Mouse (Mus musculus): ENCODE measurements around the gene Tenm2. TPM values are rescaled to one million over a fixed set of nuclear protein-coding genes. Genes with fewer than 3 reads are reported as not detected.

The Tenm2 gene
- polyA plus RNA-seq, 1 experiment from 2014 or later = 1.4 TPM

DNA sequence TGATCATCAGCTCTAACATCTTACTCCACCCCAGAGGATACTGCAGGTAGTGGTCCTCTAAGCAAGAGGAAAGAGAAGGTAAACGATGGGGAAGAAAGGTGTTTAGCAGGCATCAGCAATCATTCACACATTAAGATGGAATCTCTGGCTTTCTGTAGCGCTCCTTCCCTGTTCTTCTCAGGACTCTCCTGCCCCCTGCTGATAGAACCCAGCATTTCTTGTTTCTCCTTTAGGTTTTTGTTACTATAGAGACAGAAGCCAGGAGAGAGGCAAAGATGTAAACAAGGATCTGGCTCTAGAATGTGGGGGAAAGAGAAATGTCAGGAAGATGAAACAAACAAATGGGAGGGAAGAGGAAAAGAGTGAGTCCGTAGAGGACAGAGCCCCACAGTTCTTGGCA is 49.6 kb downstream of the Tenm2 start:
- Histone ChIP-seq H3K27me3 (replicated peaks) (no peaks in the 10 kb centered on the region), H3K27ac (ENCODE audit: poor library complexity, severe bottlenecking) (no peak overlapping the region), H3K9ac (no peak overlapping the region), H3K4me2 (no peak overlapping the region), H3K4me1 (replicated peaks) (no peaks in the 10 kb centered on the region), H3K36me3 (no peaks in the 10 kb centered on the region), H3K4me3 (no peak overlapping the region), H3K9me3 (replicated peaks) (no peaks in the 10 kb centered on the region)
- whole genome bisulfite sequencing = 7% methylated on average over 3 of the region's 3 CpGs
- ATAC-seq (ENCODE audit: insufficient number of reproducible peaks, low FRiP score) = no peak

DNA sequence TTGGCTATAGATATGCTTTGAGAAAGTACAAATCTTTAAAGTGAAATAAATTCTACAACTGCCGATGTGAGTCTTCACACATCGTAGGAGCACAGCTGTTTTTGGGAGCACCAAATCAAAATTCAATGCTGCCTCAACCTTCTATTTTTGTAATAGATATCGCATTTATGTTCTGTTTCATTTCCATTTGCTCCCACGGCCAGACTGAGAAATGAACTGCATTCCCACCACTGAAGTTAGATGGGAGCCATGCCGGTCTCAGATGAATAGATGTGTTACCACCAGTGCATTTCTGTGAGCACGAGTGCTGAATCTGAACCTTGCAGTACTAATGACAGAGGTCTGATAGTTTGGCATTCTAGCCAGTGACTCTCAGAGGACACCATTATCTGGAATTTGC is 58.3 kb downstream of the Tenm2 start:
- H3K4me1 ChIP-seq (replicated peaks) = no peaks in the 10 kb centered on the region
- 81% methylated on average over 6 of the region's 6 CpGs for WGBS
- H3K27me3 ChIP-seq (replicated peaks) = no peaks in the 10 kb centered on the region
- ATAC-seq (ENCODE audit: insufficient number of reproducible peaks, low FRiP score) = no peak
- H3K9me3 ChIP-seq (replicated peaks) = no peaks in the 10 kb centered on the region
- H3K9ac ChIP-seq = no peak overlapping the region
- H3K36me3 ChIP-seq = no peaks in the 10 kb centered on the region
- H3K4me3 ChIP-seq = no peak overlapping the region
- no peak overlapping the region for H3K4me2 ChIP-seq
- no peak overlapping the region for H3K27ac ChIP-seq (ENCODE audit: poor library complexity, severe bottlenecking)

DNA sequence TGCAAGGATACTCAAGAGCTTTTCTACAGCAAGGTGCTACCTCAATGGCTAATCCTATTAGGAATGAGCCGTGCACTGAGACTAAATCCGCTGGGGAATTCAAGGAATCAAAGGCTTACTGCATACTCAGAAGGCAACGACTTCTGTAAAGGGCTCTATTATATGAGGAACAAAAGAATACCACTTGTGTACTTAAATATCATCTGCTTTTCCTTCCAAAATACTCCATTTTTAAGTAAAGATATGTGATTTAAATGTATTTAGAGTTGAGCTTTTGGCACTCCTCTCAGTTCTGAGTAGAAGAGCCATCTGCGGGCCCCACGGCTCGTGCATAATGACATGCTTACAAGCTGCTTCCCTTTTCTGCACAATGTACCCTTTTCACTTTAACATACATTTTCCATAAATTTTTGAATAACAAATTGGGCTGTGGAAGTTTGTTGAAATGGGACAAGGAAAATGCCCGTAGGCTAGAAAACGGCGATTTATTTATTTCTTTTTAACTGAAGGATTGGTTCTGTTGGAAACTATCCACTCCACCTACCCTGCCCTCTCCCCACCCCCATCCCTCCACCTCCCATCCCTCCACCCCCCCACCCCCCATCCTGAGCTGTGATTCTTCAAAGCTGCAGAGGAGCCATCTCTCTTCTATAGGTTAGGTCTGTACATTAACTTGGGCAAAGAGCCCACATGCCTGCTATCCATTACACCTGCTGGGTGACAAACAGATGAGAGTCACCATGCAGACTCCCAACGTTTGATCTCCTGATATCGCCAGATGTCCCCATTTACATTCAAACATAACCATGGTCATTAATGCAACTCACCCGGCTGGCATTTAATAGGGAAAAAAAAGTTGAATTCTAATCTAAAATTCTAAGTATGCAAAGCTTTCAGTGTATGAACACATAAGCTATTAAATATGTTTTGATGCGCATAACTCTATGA is 81.6 kb downstream of the Tenm2 start:
- Histone ChIP-seq H3K27ac (ENCODE audit: poor library complexity, severe bottlenecking) (no peak overlapping the region), H3K27me3 (replicated peaks) (no peaks in the 10 kb centered on the region), H3K4me2 (no peak overlapping the region), H3K36me3 (no peaks in the 10 kb centered on the region), H3K9me3 (replicated peaks) (no peaks in the 10 kb centered on the region), H3K4me1 (replicated peaks) (no peaks in the 10 kb centered on the region), H3K9ac (no peak overlapping the region), H3K4me3 (no peak overlapping the region)
- WGBS = 55% methylated on average over 13 of the region's 13 CpGs
- no peak for ATAC-seq (ENCODE audit: insufficient number of reproducible peaks, low FRiP score)

DNA sequence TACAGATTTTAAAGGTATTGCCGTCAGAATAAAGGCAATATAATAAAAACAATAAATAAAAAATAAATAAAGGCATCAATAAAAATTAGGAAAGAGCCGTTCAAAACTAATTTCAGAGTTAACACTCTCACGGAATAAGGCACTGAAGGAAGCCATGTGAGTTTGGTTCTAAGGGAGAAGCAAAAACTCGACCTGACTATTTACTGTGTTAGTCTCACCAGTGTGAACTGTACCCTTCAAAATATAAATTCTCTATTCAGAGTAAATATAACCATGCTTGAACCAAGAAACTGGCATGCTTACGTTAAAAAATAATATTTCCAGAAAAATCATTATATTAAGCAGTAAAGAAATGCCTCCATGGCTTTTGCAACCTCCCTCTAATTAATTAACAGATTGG is 82.4 kb downstream of the Tenm2 start:
- WGBS = 66% methylated on average over 5 of the region's 5 CpGs
- no peak for ATAC-seq (ENCODE audit: insufficient number of reproducible peaks, low FRiP score)
- Histone ChIP-seq H3K9me3 (replicated peaks) (no peaks in the 10 kb centered on the region), H3K27me3 (replicated peaks) (no peaks in the 10 kb centered on the region), H3K4me2 (no peak overlapping the region), H3K9ac (no peak overlapping the region), H3K4me3 (no peak overlapping the region), H3K4me1 (replicated peaks) (no peaks in the 10 kb centered on the region), H3K36me3 (no peaks in the 10 kb centered on the region), H3K27ac (ENCODE audit: poor library complexity, severe bottlenecking) (no peak overlapping the region)

DNA sequence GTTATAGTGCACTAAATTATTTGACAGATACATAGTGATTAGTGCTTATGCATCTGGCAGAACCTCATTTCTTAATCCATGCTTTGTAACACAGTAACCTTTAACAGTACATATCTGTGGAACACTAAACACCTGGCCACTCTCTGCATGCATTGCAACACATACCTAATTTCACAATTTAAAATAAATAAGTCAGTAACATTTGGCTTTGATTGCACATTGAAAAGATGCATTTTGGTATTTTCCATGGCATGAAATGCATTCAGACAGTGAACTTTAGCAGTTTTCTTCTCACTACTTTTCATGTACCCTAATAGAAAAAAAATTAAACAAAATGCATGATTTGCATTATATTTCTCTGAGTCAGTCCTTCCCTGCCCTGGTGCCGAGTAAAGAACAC is 85.8 kb downstream of the Tenm2 start:
- no peak for ATAC-seq (ENCODE audit: insufficient number of reproducible peaks, low FRiP score)
- no peaks in the 10 kb centered on the region for H3K4me1 ChIP-seq (replicated peaks)
- 66% methylated on average over 1 of the region's 1 CpGs for WGBS
- H3K36me3 ChIP-seq = no peaks in the 10 kb centered on the region
- H3K27ac ChIP-seq (ENCODE audit: poor library complexity, severe bottlenecking) = no peak overlapping the region
- no peaks in the 10 kb centered on the region for H3K9me3 ChIP-seq (replicated peaks)
- no peak overlapping the region for H3K9ac ChIP-seq
- H3K4me2 ChIP-seq = no peak overlapping the region
- no peak overlapping the region for H3K4me3 ChIP-seq
- H3K27me3 ChIP-seq (replicated peaks) = no peaks in the 10 kb centered on the region

DNA sequence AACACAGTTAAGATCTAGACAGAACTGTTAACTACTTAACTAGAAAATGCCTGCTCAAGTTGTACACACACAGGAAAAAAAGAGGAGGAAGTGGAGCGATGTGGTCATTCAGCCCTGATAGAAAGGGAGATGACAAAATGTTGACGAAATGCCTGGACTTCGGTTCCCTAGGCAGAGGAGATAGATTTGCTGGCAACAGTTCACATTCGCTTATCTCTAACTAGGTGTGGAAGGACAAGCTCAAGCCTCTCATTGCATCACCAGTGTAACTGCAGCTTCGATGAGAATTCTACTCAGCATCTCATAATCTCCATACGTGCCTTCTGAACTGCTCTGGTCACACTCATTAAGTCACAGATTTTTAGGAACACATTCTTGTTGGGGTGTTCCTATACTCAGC is 91.8 kb downstream of the Tenm2 start:
- H3K27me3 ChIP-seq (replicated peaks) = no peaks in the 10 kb centered on the region
- ATAC-seq (ENCODE audit: insufficient number of reproducible peaks, low FRiP score) = peak; percentile 59
- peak overlapping the region; percentile 62; the same call in 1 of the 2 replicates for H3K27ac ChIP-seq (ENCODE audit: poor library complexity, severe bottlenecking)
- H3K4me1 ChIP-seq (replicated peaks) = peaks cover 18% of the 10 kb centered on the region
- no peak overlapping the region for H3K9ac ChIP-seq
- 10% methylated on average over 6 of the region's 6 CpGs for WGBS
- H3K36me3 ChIP-seq = no peaks in the 10 kb centered on the region
- H3K9me3 ChIP-seq (replicated peaks) = no peaks in the 10 kb centered on the region
- H3K4me2 ChIP-seq = peak overlapping the region; percentile 32
- no peak overlapping the region for H3K4me3 ChIP-seq

DNA sequence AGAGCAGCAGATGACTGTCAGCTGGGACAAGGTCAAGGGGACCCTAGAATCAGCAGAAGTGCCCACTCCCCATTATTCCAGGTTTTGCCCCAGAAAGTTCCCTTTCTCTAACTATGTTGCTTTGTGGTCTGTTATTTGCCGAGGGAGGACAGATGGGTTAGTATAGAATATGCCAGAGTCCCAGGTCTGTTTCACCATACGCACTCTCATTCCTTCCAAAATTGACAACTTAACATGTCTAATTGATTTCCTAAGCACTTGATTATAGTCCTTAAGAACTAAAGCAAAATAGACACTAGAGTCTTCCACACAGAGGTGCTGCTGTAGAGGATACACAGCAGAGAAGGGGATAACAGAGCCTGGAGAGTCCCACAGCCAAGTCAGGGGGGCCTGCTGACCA is 92.3 kb downstream of the Tenm2 start:
- ATAC-seq (ENCODE audit: insufficient number of reproducible peaks, low FRiP score) = no peak
- Histone ChIP-seq H3K36me3 (no peaks in the 10 kb centered on the region), H3K4me2 (peak overlapping the region; percentile 32), H3K4me1 (replicated peaks) (peaks cover 18% of the 10 kb centered on the region), H3K9ac (no peak overlapping the region), H3K9me3 (replicated peaks) (no peaks in the 10 kb centered on the region), H3K27me3 (replicated peaks) (no peaks in the 10 kb centered on the region), H3K4me3 (no peak overlapping the region), H3K27ac (ENCODE audit: poor library complexity, severe bottlenecking) (peak overlapping the region; percentile 62; the same call in 1 of the 2 replicates)
- WGBS = 57% methylated on average over 2 of the region's 2 CpGs

DNA sequence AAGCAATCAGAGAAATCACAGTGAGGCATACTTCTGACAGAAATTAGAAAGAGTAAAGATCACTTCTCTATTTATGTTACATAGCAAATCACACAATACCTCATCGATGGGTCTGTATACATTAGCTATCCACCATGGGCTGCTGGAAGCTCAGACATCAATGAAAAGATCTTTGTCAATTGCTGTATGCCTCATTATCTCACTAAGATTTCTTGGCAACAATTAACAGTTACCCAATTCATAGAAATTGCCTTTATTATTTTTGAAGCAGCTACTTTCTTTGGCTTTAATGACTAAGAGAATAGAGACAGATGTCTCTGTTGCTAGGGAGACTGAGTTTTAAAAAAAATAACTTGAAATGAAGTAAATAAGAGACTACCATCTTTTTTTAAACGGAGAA is 106.9 kb downstream of the Tenm2 start:
- 76% methylated on average over 2 of the region's 2 CpGs for WGBS
- Histone ChIP-seq H3K27me3 (replicated peaks) (no peaks in the 10 kb centered on the region), H3K9me3 (replicated peaks) (no peaks in the 10 kb centered on the region), H3K4me2 (no peak overlapping the region), H3K36me3 (no peaks in the 10 kb centered on the region), H3K4me3 (no peak overlapping the region), H3K9ac (no peak overlapping the region), H3K27ac (ENCODE audit: poor library complexity, severe bottlenecking) (no peak overlapping the region), H3K4me1 (replicated peaks) (no peaks in the 10 kb centered on the region)
- ATAC-seq (ENCODE audit: insufficient number of reproducible peaks, low FRiP score) = no peak

DNA sequence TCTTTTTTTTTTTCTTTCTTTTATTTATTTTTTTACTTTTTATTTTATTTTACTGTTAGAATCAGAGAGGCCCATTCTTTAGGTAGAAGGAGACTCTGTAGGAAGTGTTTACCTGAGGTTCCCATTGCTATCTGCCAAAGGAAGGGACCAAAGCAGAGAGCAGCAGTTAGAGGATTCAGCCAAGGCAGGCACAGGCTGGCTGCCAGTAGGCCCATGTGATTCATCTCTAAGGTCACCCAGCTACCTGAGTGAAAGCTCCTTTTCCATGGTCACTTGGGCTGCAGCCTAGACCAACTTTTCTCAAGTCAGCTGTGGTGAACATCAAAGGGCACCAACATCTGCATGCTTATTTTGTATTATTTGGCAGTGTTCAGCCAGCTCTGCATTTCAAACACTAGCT is 117.7 kb downstream of the Tenm2 start:
- Histone ChIP-seq H3K36me3 (no peaks in the 10 kb centered on the region), H3K9ac (no peak overlapping the region), H3K4me1 (replicated peaks) (peaks cover 5% of the 10 kb centered on the region), H3K4me2 (no peak overlapping the region), H3K27me3 (replicated peaks) (no peaks in the 10 kb centered on the region), H3K4me3 (no peak overlapping the region), H3K9me3 (replicated peaks) (no peaks in the 10 kb centered on the region), H3K27ac (ENCODE audit: poor library complexity, severe bottlenecking) (no peak overlapping the region)
- ATAC-seq (ENCODE audit: insufficient number of reproducible peaks, low FRiP score) = no peak

DNA sequence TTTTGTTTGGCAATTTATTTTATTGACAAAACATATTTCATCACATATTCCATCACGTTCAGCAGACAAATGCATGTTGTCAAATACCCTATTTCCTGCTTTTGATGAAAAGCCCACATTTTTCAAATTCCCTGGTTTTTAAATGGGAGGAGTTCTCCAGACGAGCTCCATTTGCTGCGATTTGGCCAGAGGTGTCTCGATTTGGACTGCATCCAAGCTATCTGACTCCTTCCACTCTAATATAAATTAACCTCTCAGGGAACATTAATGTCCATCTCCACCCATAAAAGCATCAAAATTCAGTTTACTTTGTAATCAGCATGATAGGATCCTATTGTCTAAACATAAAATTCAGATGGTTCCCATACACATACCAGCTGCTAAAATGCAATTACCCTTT is 120.6 kb downstream of the Tenm2 start:
- H3K9me3 ChIP-seq (replicated peaks) = no peaks in the 10 kb centered on the region
- no peak for ATAC-seq (ENCODE audit: insufficient number of reproducible peaks, low FRiP score)
- no peaks in the 10 kb centered on the region for H3K36me3 ChIP-seq
- no peak overlapping the region for H3K4me2 ChIP-seq
- 66% methylated on average over 4 of the region's 4 CpGs for WGBS
- no peaks in the 10 kb centered on the region for H3K27me3 ChIP-seq (replicated peaks)
- H3K4me3 ChIP-seq = no peak overlapping the region
- no peak overlapping the region for H3K9ac ChIP-seq
- H3K27ac ChIP-seq (ENCODE audit: poor library complexity, severe bottlenecking) = no peak overlapping the region
- peaks cover 5% of the 10 kb centered on the region for H3K4me1 ChIP-seq (replicated peaks)

DNA sequence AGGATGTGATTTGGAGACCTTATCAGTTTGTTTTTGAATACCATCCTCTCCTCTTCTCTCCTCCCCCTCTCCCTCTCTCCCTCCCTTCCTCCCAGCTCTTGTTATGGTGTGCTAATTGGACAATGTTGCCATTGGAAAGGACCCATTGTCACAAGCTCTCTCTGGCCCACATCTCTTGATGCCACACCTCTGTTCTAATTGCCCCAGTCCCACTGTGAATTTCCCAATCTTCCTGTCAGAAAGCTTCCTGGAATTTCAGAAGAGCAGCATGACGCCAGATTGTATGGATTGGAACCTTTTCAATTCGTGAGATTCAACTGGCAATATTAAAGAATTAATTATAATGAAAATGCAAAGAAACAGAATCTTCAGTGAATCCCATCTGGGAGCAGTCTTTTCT is 128.7 kb downstream of the Tenm2 start:
- Histone ChIP-seq H3K27ac (ENCODE audit: poor library complexity, severe bottlenecking) (no peak overlapping the region), H3K9me3 (replicated peaks) (no peaks in the 10 kb centered on the region), H3K4me2 (no peak overlapping the region), H3K4me1 (replicated peaks) (no peaks in the 10 kb centered on the region), H3K27me3 (replicated peaks) (no peaks in the 10 kb centered on the region), H3K36me3 (no peaks in the 10 kb centered on the region), H3K9ac (no peak overlapping the region), H3K4me3 (no peak overlapping the region)
- no peak for ATAC-seq (ENCODE audit: insufficient number of reproducible peaks, low FRiP score)
- WGBS = 67% methylated on average over 2 of the region's 2 CpGs

DNA sequence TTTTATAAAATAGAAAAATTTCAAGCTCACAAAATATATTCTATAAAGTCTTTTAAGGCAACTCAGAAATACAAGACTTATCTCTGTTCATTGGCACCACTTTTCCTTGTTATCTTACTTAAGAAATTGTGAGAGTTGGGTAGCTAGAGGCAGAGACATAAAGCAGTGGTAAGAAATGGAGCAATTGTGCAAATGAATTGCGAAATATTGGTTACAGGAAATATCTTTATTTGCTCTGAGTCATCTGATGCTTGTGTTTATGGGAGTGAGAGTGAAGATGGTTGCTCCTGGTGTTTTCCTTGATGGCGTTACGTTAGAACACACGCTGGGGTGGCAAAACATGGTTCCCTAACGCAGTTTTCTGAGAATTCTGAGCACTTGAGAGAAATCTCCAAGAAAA is 156.4 kb downstream of the Tenm2 start:
- no peaks in the 10 kb centered on the region for H3K36me3 ChIP-seq
- WGBS = 78% methylated on average over 5 of the region's 5 CpGs
- no peaks in the 10 kb centered on the region for H3K4me1 ChIP-seq (replicated peaks)
- no peak for ATAC-seq (ENCODE audit: insufficient number of reproducible peaks, low FRiP score)
- H3K27ac ChIP-seq (ENCODE audit: poor library complexity, severe bottlenecking) = no peak overlapping the region
- H3K4me3 ChIP-seq = no peak overlapping the region
- no peaks in the 10 kb centered on the region for H3K9me3 ChIP-seq (replicated peaks)
- no peak overlapping the region for H3K9ac ChIP-seq
- no peak overlapping the region for H3K4me2 ChIP-seq
- H3K27me3 ChIP-seq (replicated peaks) = no peaks in the 10 kb centered on the region

All from heart, embryonic 12.5 days (tissue).